Mouse (Mus musculus) small intestine, adult 2 months (tissue): ENCODE measurements around the gene Eya2.

Experiments used
- CTCF ChIP-seq: fragments of 200-500 bp; IDR thresholded peaks from 2 replicates; pipeline ENCODE4 v1.5.1; 2012; ENCODE audit warnings: low read depth, mild to moderate bottlenecking, control low read depth, inconsistent platforms, low read length, moderate library complexity, mixed read lengths; ENCODE audit not compliant: insufficient replicate concordance, insufficient read length; ENCODE audit errors: extremely low read depth
- POLR2A ChIP-seq: fragments of 200-500 bp; IDR thresholded peaks from 2 replicates; pipeline ENCODE4 v1.6.1; 2012; ENCODE audit warnings: low read depth, mild to moderate bottlenecking, control low read depth, inconsistent platforms, low read length, moderate library complexity

- no peak for TF ChIP-seq POLR2A
- no peak for TF ChIP-seq CTCF
Observed at GRCm38 (mm10) chr2:165656541-165656940, 61.7 kb downstream of the Eya2 start.
